Mouse (Mus musculus) cerebellum, adult 2 months (tissue): Measurements from ENCODE around the gene Tuft1.

Experiments used
- CTCF ChIP-seq: fragments of 200-500 bp; IDR thresholded peaks from 2 replicates; pipeline ENCODE4 v1.5.1; 2011; ENCODE audit warnings: low read depth, mild to moderate bottlenecking, control low read depth, low read length, moderate library complexity, borderline replicate concordance; ENCODE audit not compliant: insufficient read depth
- POLR2A ChIP-seq: fragments of 200-500 bp; IDR thresholded peaks from 2 replicates; pipeline ENCODE4 v1.6.1; 2011; ENCODE audit warnings: low read length, control low read depth, borderline replicate concordance; ENCODE audit not compliant: insufficient read depth

- no peak for TF ChIP-seq CTCF
- no peak for TF ChIP-seq POLR2A
Measured at GRCm38 (mm10) chr3:94574506-94574905, 84.2 kb downstream of the Tuft1 start.
